Mouse (Mus musculus) splenic B cell, adult 2 months (primary cell): Measurements from ENCODE around the gene Zfp758.
"Not testable (repeated sequence)": the region's sequence is repeated elsewhere in the genome, so short reads cannot be mapped to it uniquely, and the experiment has no call there.

Experiments
- DNase-seq: peaks from one replicate; pipeline ENCODE4 v3.0.0-alpha.2; 2011; ENCODE audit warnings: low read depth, low spot score
- H3K27me3 ChIP-seq: 2 replicates; pipeline ENCODE4 v1.6.1; 2012; ENCODE audit warnings: mild to moderate bottlenecking, low read length, moderate library complexity, mixed read lengths; ENCODE audit not compliant: control insufficient read depth, poor library complexity, insufficient read depth, severe bottlenecking
- H3K36me3 ChIP-seq: 2 replicates; pipeline ENCODE4 v1.6.1; 2012; ENCODE audit warnings: mild to moderate bottlenecking, low read length, moderate library complexity, mixed read lengths; ENCODE audit not compliant: control insufficient read depth, poor library complexity, insufficient read depth, severe bottlenecking

Gene Zfp758

DNA sequence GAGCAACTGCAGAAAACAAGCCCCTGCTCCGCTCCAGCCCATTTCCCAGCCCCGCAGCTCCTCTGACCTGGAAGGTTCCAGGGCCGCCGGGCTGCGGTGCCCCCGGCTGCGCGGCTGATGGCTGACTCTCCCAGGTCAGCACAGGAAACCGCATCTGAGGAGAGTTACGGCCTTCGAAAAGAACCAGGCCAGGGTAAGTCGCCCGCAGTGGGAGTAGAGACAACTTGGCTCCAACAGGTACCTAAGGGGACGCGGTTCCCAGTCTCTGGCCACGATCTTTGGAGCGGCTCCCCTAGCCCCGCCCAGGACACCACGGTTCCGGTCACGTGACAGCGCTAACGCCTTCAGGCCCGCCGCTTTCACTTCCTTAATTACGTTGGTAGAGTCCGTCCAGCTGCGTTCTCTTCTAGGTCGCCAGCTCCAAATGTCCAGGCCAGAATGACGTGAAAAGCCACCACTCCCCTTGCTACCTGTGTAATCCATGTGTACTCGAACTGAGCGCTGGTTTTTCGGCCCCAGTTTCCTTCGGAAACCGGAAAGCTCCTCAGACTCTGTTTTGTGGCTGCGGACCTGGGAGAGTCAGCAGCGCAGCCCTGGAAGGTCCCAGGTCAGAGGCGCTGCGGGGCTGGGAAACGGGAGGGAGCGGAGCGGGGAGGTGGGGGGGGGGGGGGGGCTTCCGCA lies at the start of gene Zfp758, which contains the start of gene Zfp944:
Gene Zfp758 (plus strand): TSS at position 353 of the 681 bp plus-strand sequence.
Gene Zfp944 (minus strand): TSS at position 300 of the 681 bp plus-strand sequence.
- not testable (repeated sequence) for H3K36me3 ChIP-seq, H3K27me3 ChIP-seq
- peak; percentile 59 for DNase-seq

DNA sequence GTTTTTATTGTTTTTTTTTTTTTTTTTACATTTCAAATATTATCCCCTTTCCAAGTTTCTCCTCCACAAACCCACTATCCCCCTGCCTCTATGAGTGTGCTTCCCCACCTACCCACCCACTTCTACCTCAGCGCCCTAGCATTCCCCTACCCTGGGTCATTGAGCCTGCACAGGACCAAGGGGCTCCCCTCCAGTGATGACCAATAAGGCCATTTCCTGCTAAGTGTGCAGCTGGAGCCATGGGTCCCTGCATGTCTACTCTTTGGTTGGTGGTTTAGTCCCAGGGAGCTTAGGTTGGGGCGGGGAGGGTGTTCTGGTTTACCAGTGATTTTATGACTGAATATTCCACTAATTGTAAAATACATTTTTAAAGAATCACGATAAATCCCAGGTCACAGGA lies 47.0 kb upstream of the Zfp758 start:
- DNase-seq, H3K36me3 ChIP-seq, H3K27me3 ChIP-seq: not testable (repeated sequence)

DNA sequence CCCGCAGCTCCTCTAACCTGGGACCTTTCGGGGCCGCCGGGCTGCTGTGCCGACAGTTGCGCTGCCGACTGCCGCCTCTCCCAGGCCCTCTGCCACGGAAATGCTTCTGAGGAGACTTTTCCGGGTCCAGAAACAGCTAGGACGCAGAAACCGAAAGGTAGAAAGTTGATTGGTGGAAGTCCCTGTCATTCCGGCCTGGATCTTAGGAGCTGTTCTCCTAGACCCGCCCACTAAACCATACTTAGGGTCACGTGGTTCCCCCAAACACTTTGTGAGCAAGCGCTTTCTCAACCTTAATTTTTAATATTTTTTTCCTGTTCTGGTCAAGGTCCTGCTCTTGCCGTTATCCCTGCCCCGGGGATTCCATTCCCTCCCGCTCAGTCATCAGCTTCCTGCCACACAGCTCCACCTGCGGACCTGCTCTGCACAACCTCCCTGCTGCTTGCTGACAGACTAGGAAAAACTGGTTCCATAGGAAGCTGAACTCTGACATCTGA lies 46.5 kb upstream of the Zfp758 start, which contains the start of gene CT030661.1:
Gene CT030661.1 (minus strand): TSS at position 108 of the 497 bp plus-strand sequence.
- peak; percentile 86 for DNase-seq
- not testable (repeated sequence) for H3K36me3 ChIP-seq, H3K27me3 ChIP-seq

DNA sequence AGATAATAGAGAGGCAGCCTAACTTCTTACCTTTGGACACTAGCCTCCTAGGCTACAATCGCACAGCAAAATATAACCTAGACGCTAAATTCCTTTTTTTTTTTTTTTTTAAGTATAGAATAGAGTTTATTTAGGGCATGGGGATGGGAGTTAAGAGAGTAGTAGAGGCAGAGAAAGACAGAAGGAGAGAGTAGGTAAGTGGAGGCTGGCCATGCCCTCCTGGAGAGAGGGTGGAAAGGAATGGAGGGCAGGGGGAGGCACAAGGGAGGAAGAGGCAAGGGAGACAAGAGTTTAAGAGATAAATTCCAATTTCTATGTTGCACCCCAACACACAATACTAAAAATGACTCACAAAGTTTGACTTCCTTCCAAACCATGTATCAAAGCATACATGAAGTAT lies 46.0 kb upstream of the Zfp758 start:
- not testable (repeated sequence) for H3K36me3 ChIP-seq, H3K27me3 ChIP-seq, DNase-seq

DNA sequence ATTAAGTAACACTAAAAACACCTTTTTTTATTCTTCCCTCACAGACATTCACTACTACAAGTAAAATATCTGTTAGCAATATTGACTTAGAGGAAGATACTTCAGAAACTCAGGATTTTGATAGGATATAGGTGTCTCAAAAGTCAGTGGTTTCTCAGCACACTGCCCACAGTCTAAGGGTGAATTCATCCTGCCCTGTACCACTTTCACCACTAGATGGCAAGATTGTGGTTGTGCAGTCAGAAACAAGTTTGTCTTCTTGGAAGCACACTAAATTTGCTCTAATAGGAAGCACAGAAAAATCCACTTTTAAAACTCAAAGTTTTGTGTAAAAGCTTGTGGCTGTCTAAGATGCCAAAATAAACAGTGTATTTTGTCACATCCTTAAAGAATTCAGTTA lies 8.5 kb upstream of the Zfp758 start:
- peak; percentile 78 for DNase-seq
- Histone ChIP-seq H3K27me3 (no peaks in the 10 kb centered on the region), H3K36me3 (peaks cover 3% of the 10 kb centered on the region; the same call in 1 of the 2 replicates)

DNA sequence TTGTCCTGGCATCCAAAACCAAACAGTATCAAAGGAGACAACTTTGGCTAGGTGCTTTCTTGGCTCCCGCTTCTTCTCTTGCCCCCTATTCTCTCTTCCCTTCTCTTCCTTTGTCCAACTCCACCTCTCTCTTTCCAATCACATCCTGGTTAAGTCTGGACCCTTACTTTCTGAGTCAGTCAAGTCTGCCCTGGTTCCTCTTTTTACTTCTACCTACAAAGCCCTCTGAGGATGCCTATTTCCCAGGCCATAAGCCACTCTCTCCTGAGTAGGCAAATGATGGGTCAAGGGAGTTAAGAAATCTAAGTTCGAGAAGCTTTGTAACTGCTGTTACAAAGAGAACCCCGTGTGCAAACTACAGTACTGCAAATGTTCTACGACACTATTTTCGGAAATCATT lies 681 bp upstream of the Zfp758 start:
- Histone ChIP-seq H3K27me3 (no peaks in the 10 kb centered on the region), H3K36me3 (peaks cover 2% of the 10 kb centered on the region; the same call in 1 of the 2 replicates)
- peak; percentile 29 for DNase-seq

DNA sequence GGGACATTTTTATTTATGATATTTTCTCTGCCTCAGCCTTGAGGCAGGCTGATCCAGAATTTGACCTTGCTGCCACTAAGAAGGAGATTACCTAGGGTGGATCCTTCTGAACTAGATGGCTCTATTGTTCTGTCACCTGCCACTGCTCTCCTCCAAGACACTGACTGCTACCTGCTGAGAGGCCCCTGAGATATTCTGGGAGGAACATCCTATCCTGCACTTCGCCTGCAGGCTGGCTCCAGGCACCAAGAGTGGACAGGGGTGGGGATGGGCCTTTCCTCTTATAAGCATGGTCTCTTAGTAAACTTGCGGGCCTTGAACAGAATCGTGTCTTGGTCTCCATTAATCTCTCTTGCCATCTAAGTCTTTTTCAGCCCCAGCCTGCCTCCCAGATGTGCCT lies 2.6 kb downstream of the Zfp758 start:
- DNase-seq, result no peak
- Histone ChIP-seq H3K36me3 (no peaks in the 10 kb centered on the region), H3K27me3 (no peaks in the 10 kb centered on the region)

DNA sequence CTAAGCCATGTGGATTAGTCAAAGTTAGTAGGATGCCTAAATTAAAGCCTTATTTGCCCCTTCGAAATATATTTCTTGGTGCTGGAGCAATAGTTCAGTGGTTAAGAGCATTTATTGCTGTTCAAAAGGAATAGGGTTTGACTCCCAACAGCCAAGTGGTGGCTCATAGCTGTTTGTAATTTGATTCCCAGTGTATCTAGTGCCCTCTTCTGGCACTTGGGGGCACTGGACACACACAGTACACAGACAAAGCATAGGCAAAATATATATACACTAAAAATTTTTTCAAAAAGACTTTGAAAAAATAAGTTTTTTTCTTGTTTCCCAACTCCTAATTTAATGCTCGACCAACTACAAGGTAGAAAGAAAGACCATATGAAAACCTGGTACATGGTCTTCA lies 49.5 kb downstream of the Zfp758 start:
- Histone ChIP-seq H3K27me3 (no peaks in the 10 kb centered on the region), H3K36me3 (no peaks in the 10 kb centered on the region)
- peak; percentile 73 for DNase-seq

DNA sequence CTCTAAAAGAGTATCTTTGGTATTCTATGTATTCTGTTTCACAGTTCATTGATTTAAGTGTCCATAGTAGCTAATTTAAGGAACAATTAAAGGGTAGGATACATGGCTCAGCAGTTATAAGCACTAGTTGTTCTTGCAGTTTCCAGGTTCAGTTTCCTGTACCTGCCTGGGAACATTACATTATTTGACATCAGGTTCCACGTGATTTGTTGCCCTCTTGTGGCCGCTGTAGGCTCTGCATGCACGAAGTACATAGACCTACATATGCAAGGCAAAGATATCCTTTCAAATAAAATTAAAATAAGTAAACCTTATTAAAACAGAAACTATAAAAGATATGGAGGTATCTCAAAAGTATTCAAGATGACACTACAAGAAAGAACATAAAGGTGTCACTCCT lies 56.3 kb downstream of the Zfp758 start:
- Histone ChIP-seq H3K36me3 (no peaks in the 10 kb centered on the region), H3K27me3 (no peaks in the 10 kb centered on the region)
- DNase-seq, result peak; percentile 84

DNA sequence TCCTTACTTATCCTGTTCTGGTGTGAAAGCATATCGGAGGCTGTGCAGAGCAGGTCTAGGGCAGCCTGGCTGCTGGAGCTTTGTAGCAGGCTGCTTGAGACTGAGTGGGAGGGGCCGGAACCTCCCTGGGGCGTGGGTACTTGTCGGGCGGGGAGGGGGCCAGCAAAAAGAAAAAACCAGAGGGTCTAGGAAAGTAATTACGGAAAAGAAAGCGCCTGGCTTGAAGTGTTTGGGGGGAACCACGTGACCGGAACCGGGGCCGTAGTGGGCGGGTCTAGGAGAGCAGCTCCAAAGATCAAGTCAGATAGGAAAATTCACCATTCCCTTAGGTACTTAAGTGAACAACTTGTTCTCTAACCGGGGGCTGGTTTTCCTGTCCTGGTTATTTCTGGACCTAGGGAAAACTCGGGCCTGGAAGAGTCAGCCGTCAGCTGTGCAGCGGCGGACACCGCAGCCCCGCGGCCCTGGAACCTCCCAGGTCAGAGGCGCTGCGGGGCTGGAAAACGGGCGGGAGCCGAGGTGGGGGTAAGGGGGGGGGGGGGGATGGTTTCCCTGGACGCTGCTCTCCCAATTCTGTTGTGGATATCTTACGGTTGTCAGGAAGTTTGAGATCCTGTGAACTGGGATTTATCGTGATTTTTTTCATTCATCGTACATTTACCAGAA lies 62.8 kb downstream of the Zfp758 start, which contains the start of gene Zfp946:
Gene Zfp946 (plus strand): TSS at position 271 of the 666 bp plus-strand sequence.
- peak; percentile 68 for DNase-seq
- no peaks in the 10 kb centered on the region for H3K27me3 ChIP-seq
- H3K36me3 ChIP-seq, result no peaks in the 10 kb centered on the region

DNA sequence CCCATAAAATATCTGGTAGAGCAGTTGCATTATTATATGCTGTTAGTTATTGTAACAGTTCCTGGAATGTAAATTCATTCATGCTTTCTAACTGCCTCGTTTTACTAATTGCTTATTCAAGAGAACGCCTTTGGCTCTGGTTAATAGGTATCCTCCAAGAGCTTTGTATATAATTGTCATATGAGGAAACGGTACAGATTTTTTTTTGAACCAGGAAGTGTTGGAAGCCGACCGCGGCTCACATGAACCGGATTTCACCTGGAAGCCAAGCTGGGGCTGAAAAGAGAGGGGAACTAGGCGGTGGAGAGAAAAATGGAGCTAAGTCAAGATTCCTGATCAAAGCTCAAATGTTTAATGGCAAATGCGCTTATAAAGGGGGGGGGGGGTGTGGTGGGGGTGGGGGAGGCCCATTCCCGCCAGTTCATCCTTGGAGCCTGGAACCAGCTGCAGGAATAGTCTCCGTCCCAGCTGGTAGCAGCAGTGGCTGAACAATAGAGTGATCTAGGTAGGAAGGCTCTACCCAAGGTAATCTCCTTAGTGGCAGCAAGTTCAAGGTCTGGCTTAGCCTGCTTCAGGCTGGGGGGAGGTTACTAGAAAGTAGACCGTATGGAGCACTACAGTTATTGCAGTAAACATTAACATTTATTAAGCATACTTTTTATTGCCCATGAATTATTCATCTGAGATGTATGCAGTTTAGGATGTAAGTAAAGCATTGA lies 63.5 kb downstream of the Zfp758 start:
- no peaks in the 10 kb centered on the region for H3K27me3 ChIP-seq
- H3K36me3 ChIP-seq, result no peaks in the 10 kb centered on the region
- peak; percentile 13 for DNase-seq
